Mouse (Mus musculus) forebrain, postnatal 0 days (tissue): Measurements from ENCODE around the gene Pklr. TPM values are rescaled to one million over a fixed set of nuclear protein-coding genes. Genes with fewer than 3 reads are reported as not detected.

Source experiments
- ATAC-seq: fragments of 200-750 bp; cut with Nextera tagmentation; 2 replicates; pipeline ENCODE4 v1.8.0; 2017; ENCODE audit warnings: mild to moderate bottlenecking, moderate library complexity
- DNase-seq: peaks from one replicate; pipeline ENCODE4 v3.0.0-alpha.2; 2015
- H3K27ac ChIP-seq: fragments of 300-500 bp; sonication (generic); 2 replicates; pipeline ENCODE4 v1.5.1; 2014; ENCODE audit warnings: low read depth, mild to moderate bottlenecking, antibody characterized with exemption, low read length, moderate library complexity, mixed read lengths
- H3K27me3 ChIP-seq: fragments of 300-500 bp; sonication (generic); 2 replicates; pipeline ENCODE4 v1.6.1; 2014; ENCODE audit warnings: mild to moderate bottlenecking, low read length, mixed read lengths; ENCODE audit not compliant: insufficient read depth
- H3K36me3 ChIP-seq: fragments of 300-500 bp; sonication (generic); 2 replicates; pipeline ENCODE4 v1.6.1; 2014; ENCODE audit warnings: mild to moderate bottlenecking, moderate library complexity; ENCODE audit not compliant: insufficient read depth
- H3K4me1 ChIP-seq: fragments of 300-500 bp; sonication (generic); 2 replicates; pipeline ENCODE4 v1.6.1; 2014; ENCODE audit warnings: antibody characterized with exemption; ENCODE audit not compliant: insufficient read depth
- H3K4me2 ChIP-seq: fragments of 300-500 bp; sonication (generic); 2 replicates; pipeline ENCODE4 v1.6.1; 2014; ENCODE audit warnings: low read depth, mild to moderate bottlenecking, moderate library complexity
- H3K4me3 ChIP-seq: fragments of 300-500 bp; sonication (generic); 2 replicates; pipeline ENCODE4 v1.5.1; 2014; ENCODE audit warnings: low read depth, low read length, mixed read lengths
- H3K9ac ChIP-seq: fragments of 300-500 bp; sonication (generic); 2 replicates; pipeline ENCODE4 v1.6.1; 2014; ENCODE audit warnings: mild to moderate bottlenecking
- H3K9me3 ChIP-seq: fragments of 300-500 bp; sonication (generic); 2 replicates; pipeline ENCODE4 v1.6.1; 2016; ENCODE audit warnings: low read length
- CTCF ChIP-seq: sonication (generic); IDR thresholded peaks from 2 replicates; pipeline ENCODE4 v1.5.1; 2016; ENCODE audit warnings: antibody characterized with exemption, control low read depth, low read depth
- WGBS: fragments of 180-500 bp; shearing (Covaris S2); extraction: QIAGEN DNeasy Blood & Tissue Kit; methylation state at CpG from one replicate; pipeline ENCODE4 v1.1.7; 2014; 5-methylcytosine and 5-hydroxymethylcytosine counted together
- polyA plus RNA-seq: library from polyadenylated mRNA; unstranded; fragments of >200 nt; fragmentation: Nextera tagmentation; extraction: Ambion mirVana; gene quantifications from 2 replicates; pipeline ENCODE4 v1.2.1, GENCODE M21; 2015
- total RNA-seq: library from RNA; depleted of rRNA; stranded (reverse); fragments of >200 nt; gene quantifications from 2 replicates; pipeline ENCODE4 v1.2.3, GENCODE M21; 2014; rRNA removed

The Pklr gene
- total RNA-seq (0.08 and 0.76 TPM in 2 replicates), polyA plus RNA-seq (0.19 TPM in 1 of 2 replicates, not detected in the other)

DNA sequence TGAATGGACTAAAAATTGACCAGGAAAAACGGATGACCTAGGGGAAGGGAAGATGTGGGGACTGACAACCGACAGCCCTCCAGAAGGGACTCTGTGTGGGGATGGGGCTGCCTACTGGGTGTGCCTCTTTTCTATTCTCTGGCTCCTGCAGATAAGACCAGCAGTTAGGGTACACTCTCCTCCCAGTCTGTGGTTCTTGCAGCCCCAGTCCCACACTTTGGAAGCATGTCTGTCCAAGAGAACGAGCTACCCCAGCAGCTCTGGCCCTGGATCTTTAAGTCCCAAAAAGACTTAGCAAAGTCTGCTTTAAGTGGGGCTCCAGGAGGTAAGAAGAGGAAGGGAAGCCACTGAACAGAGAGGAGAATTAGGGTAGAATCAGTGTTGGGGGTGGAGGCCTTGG, at the start of gene Pklr:
TSS of gene Pklr (plus strand) at position 185 of the 400 bp plus-strand sequence.
- 54% methylated on average over 3 of the region's 3 CpGs for WGBS
- no peaks in the 10 kb centered on the region for H3K27me3 ChIP-seq
- DNase-seq: no peak
- H3K36me3 ChIP-seq: no peaks in the 10 kb centered on the region
- no peaks in the 10 kb centered on the region for H3K9me3 ChIP-seq
- no peak within 1 kb of the TSS for H3K9ac ChIP-seq
- H3K4me3 ChIP-seq: no peak within 1 kb of the TSS
- H3K27ac ChIP-seq: no peak within 1 kb of the TSS
- no peak within 1 kb of the TSS for H3K4me2 ChIP-seq
- no peaks in the 10 kb centered on the region for H3K4me1 ChIP-seq
- ATAC-seq: no peak
- no peak for TF ChIP-seq CTCF

DNA sequence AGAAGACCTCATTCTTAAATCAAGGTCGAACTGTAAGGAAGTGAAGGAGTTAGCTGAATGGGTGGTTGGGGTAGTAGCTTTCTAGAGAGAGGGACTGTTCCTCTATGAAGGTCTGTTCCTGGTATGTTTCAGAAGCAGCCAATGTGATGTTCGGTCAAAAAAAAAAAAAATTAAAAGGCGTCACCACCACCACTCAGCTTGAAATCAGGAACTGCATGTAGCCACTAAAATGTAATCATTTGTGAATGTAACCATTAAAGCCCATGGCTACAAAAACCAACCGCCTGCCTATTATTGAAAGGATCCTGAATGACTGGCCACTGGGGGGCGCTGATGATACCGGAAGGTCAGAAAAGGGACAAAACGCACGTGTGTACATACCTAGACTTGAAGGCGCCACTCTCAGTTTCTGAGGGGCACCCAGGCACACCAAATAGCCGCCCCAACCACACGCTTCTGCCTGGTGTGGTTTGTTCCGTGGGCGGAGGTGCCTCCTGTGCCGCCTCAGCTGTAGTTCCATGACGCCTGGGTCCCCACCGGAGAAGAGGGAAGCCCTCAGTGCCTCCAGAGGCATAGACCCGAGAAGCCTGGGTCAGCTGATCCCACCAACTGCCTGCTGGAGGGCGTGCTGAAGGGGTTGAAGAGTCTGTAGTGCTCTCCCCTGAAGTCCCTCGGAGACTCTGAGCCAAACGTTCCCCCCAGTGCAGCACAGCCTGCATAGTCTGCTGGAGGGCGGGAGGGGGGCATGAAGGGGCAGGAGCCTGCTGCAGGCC, 48.4 kb upstream of the Pklr start:
- no peak overlapping the region for H3K4me3 ChIP-seq
- no peaks in the 10 kb centered on the region for H3K9me3 ChIP-seq
- TF ChIP-seq CTCF: peak; percentile 80
- 37% methylated on average over 21 of the region's 21 CpGs for WGBS
- ATAC-seq (no peak), DNase-seq (peak; percentile 79)
- H3K27ac ChIP-seq: no peak overlapping the region
- no peak overlapping the region for H3K9ac ChIP-seq
- H3K4me1 ChIP-seq: 0 out of 2 replicates have a peak, but pooled peaks cover 10% of the 10 kb centered on the region
- peaks cover 48% of the 10 kb centered on the region for H3K36me3 ChIP-seq
- no peak overlapping the region for H3K4me2 ChIP-seq
- no peaks in the 10 kb centered on the region for H3K27me3 ChIP-seq

DNA sequence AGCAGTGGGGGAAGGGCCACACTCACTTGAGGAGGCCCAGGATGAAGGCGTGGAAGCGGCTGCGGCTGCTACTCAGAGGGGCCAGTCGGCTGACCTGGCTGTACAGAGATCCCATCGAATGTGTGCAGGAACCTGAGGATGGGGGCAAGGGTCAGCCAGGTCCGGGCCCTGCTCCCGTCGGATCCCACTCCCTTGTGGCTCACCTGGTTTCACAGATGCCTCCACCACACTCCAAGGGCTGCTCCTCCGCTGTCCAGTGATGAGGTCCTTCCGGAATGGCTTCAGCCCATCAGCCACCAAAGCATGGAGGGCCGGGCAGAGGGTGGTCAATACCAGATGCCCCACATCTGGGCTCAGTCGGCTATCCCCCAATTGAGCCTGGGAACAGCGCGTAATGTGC, 47.0 kb upstream of the Pklr start:
- H3K4me2 ChIP-seq: no peak overlapping the region
- no peak overlapping the region for H3K4me3 ChIP-seq
- WGBS: 82% methylated on average over 14 of the region's 14 CpGs

DNA sequence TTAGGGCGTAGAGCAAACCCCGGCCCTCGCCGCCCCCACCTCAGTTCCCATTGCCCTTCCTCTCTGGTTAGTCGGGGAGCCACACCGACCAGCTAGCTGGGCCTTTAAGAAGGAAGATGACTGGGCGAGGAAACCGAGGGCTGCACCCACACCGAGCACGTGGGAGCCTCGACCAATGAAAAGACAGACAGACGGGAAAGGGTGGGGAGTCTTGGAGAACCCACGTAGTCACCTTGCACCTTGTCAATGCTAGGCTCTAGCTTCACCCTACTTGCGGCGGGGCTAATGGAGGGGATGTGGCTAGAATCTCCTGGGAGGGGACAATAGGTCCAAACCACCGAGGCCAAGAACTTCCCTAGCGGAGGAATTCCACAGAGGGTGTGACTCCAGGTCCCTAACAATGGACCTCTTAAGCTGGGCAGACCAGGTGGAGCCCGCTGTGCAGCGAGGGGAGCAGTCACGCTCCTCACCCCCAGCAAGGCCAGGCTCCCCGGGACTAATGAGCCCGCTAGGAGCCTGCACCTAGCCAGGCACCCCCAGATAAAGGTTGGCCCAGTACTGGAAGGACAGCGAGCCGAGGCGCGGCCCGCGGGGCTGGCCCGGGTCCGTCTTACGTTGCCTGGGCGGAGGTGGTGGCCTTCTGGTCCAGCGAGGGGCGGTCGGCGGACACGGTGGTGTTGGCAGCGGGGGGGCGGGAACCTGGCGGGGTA, 45.9 kb upstream of the Pklr start:
- no peaks in the 10 kb centered on the region for H3K9me3 ChIP-seq
- H3K36me3 ChIP-seq: peaks cover 48% of the 10 kb centered on the region
- peak; percentile 89 for DNase-seq
- WGBS: 3% methylated on average over 40 of the region's 40 CpGs
- peak overlapping the region; percentile 72 for H3K4me3 ChIP-seq
- peak overlapping the region; percentile 95 for H3K4me2 ChIP-seq
- H3K9ac ChIP-seq: peak overlapping the region; percentile 68
- H3K27ac ChIP-seq: peak overlapping the region; percentile 79
- 0 out of 2 replicates have a peak, but pooled peaks cover 10% of the 10 kb centered on the region for H3K4me1 ChIP-seq
- TF ChIP-seq CTCF: no peak
- H3K27me3 ChIP-seq: no peaks in the 10 kb centered on the region
- ATAC-seq: peak; percentile 77

More for the DNA sequence above, 47.0 kb upstream of the Pklr start:
- no peak for ATAC-seq
- no peak overlapping the region for H3K9ac ChIP-seq
- DNase-seq: no peak
- no peak overlapping the region for H3K27ac ChIP-seq
- H3K9me3 ChIP-seq: no peaks in the 10 kb centered on the region
- no peaks in the 10 kb centered on the region for H3K27me3 ChIP-seq
- no peak for TF ChIP-seq CTCF
- H3K36me3 ChIP-seq: peaks cover 48% of the 10 kb centered on the region
- H3K4me1 ChIP-seq: 0 out of 2 replicates have a peak, but pooled peaks cover 10% of the 10 kb centered on the region

DNA sequence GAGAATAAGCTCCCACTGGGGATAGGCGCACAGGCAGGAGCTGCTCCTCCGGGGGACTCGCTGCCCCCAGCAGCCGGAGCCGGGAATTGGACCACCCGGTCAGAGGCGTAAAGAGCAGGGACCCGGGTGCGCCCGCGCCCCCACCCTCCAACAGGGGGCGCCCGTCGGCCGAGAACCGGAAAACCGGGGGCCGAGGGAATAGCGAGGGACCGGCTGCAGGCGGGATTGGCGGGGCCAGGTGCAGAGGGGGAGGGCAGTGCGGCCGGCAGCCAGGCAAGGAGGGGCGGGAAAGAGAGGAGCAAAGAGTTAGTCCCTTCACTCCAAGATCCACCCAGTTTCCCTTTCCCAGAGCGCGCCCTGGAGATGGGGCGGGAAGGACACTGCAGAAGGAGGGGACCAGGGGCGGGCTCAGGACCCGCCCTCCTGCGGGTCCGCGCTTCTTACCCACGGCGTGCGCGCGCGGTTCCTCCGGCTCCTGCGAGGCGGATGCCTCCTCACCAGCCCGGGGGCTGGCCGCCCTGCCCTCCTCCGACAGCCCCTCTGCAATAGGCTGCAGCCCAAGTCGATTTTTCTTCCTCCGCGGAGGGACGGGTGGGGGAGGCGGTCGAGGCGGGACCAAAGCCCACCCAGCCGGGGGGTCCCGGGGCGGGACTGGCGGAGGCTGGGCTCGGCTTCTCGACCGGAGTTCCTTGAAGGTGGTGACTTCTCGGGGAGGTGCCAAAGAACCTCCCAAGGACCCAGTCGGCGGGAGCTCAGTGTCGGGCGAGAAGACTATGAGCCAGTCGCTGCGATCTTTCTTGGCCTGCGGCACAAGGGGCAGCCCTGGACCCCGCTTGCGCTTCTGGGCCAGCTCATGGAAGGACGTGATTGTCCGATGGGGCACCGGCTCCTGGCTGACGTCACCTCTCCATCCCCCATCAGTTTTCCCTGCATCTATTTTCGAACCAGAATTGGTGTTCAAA, 45.0 kb upstream of the Pklr start:
- Histone ChIP-seq H3K4me3 (peak overlapping the region; percentile 72), H3K27ac (peak overlapping the region; percentile 79), H3K4me2 (peak overlapping the region; percentile 95), H3K9ac (peak overlapping the region; percentile 68), H3K36me3 (peaks cover 50% of the 10 kb centered on the region), H3K4me1 (0 out of 2 replicates have a peak, but pooled peaks cover 10% of the 10 kb centered on the region), H3K9me3 (no peaks in the 10 kb centered on the region), H3K27me3 (no peaks in the 10 kb centered on the region)
- DNase-seq (peak; percentile 84), ATAC-seq (peak; percentile 44)
- WGBS: 2% methylated on average over 63 of the region's 74 CpGs
- TF ChIP-seq CTCF: peak; percentile 81

DNA sequence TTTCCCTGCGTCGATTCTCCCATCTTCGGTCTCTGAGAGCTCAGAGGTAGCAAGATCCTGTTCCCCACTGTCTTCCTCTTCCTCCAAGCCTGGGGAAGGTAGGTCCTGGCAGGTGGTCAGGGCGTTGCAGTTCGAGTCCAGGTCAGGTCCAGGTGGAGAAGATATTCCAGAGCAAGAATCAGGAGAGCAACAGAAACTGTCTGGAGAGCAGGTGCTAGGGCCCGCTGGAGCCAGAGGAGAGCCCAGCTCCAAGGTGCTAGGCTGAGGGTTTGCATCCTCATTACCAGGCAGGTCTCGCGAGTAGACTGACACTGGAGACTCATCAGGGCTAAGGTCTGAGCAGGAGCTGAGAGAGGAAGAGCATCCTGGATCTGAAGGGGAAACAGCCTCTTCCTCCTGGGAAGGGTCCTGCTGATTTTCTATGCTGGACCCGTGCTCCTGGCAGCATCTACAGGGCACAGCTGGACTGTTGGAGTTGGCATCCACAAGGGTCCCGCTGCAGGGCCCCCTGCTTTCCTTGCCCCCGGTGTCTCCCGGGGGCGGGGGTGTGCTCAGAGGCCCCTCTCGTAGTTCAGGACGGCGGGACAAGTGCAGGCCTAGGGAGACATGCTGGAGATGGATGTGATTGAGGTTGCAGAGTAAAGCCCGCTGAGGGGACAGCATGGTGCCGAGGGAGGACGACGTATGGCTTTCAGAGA, 44.0 kb upstream of the Pklr start:
- no peak for TF ChIP-seq CTCF
- Histone ChIP-seq H3K4me2 (peak overlapping the region; percentile 95), H3K4me3 (peak overlapping the region; percentile 72), H3K9ac (peak overlapping the region; percentile 68), H3K4me1 (0 out of 2 replicates have a peak, but pooled peaks cover 10% of the 10 kb centered on the region), H3K36me3 (peaks cover 52% of the 10 kb centered on the region), H3K27me3 (no peaks in the 10 kb centered on the region), H3K9me3 (no peaks in the 10 kb centered on the region), H3K27ac (peak overlapping the region; percentile 80; the same call in 1 of the 2 replicates)
- peak; percentile 16 for DNase-seq
- ATAC-seq: no peak
- WGBS: 8% methylated on average over 20 of the region's 20 CpGs
